Mouse (Mus musculus): ENCODE results near the gene Olfr1031. TPM values are rescaled to one million over a fixed set of nuclear protein-coding genes. Genes with fewer than 3 reads are reported as not detected.

The Olfr1031 gene
- polyA plus RNA-seq (2014; fragmentation: Illumina TruSeq; extraction: RNeasy Lipid Tissue Mini Kit (QIAGEN cat#74804); ENCODE audit: insufficient read depth, low read depth, low replicate concordance) = not detected

GRCm38 (mm10) chr2:85990004-85990403 is at the start of gene Olfr1031:
TSS of gene Olfr1031 (plus strand) at chr2:85990304.

GRCm38 (mm10) chr2:85950137-85950536 is 40.0 kb upstream of the Olfr1031 start, which contains the start of gene Olfr1028:
TSS of gene Olfr1028 (plus strand) at chr2:85950437.

GRCm38 (mm10) chr2:85973595-85973994 is 16.5 kb upstream of the Olfr1031 start, which contains the start of gene Olfr1029:
TSS of gene Olfr1029 (plus strand) at chr2:85973895.

GRCm38 (mm10) chr2:85978976-85979375 is 11.1 kb upstream of the Olfr1031 start, which contains the start of gene Olfr1030:
TSS of gene Olfr1030 (plus strand) at chr2:85979276.

GRCm38 (mm10) chr2:86005240-86005639 is 15.1 kb downstream of the Olfr1031 start, which contains the start of gene Olfr1032:
TSS of gene Olfr1032 (plus strand) at chr2:86005540.

GRCm38 (mm10) chr2:86020406-86020805 is 30.3 kb downstream of the Olfr1031 start, which contains the start of gene Olfr1033:
TSS of gene Olfr1033 (plus strand) at chr2:86020633.

Other genes with a start within 250 kb of the Olfr1031 start
- gene Olfr1012, start 227.5 kb upstream of the Olfr1031 start, polyA plus RNA-seq (2014; fragmentation: Illumina TruSeq; extraction: RNeasy Lipid Tissue Mini Kit (QIAGEN cat#74804); ENCODE audit: insufficient read depth, low read depth, low replicate concordance) = not detected
- not detected for gene Olfr1013, start 223.2 kb upstream of the Olfr1031 start, polyA plus RNA-seq (2014; fragmentation: Illumina TruSeq; extraction: RNeasy Lipid Tissue Mini Kit (QIAGEN cat#74804); ENCODE audit: insufficient read depth, low read depth, low replicate concordance)
- gene Olfr1014, start 217.6 kb upstream of the Olfr1031 start, polyA plus RNA-seq (2014; fragmentation: Illumina TruSeq; extraction: RNeasy Lipid Tissue Mini Kit (QIAGEN cat#74804); ENCODE audit: insufficient read depth, low read depth, low replicate concordance) = not detected
- not detected for gene Olfr1015, start 208.3 kb upstream of the Olfr1031 start, polyA plus RNA-seq (2014; fragmentation: Illumina TruSeq; extraction: RNeasy Lipid Tissue Mini Kit (QIAGEN cat#74804); ENCODE audit: insufficient read depth, low read depth, low replicate concordance)
- not detected for gene Olfr1016, start 187.8 kb upstream of the Olfr1031 start, polyA plus RNA-seq (2014; fragmentation: Illumina TruSeq; extraction: RNeasy Lipid Tissue Mini Kit (QIAGEN cat#74804); ENCODE audit: insufficient read depth, low read depth, low replicate concordance)
- gene Olfr1018, start 171.8 kb upstream of the Olfr1031 start, polyA plus RNA-seq (2014; fragmentation: Illumina TruSeq; extraction: RNeasy Lipid Tissue Mini Kit (QIAGEN cat#74804); ENCODE audit: insufficient read depth, low read depth, low replicate concordance) = not detected
- gene Olfr1019, start 144.8 kb upstream of the Olfr1031 start, polyA plus RNA-seq (2014; fragmentation: Illumina TruSeq; extraction: RNeasy Lipid Tissue Mini Kit (QIAGEN cat#74804); ENCODE audit: insufficient read depth, low read depth, low replicate concordance) = not detected
- gene Olfr1020, start 143.3 kb upstream of the Olfr1031 start, polyA plus RNA-seq (2014; fragmentation: Illumina TruSeq; extraction: RNeasy Lipid Tissue Mini Kit (QIAGEN cat#74804); ENCODE audit: insufficient read depth, low read depth, low replicate concordance) = not detected
- gene Olfr1022, start 121.7 kb upstream of the Olfr1031 start, polyA plus RNA-seq (2014; fragmentation: Illumina TruSeq; extraction: RNeasy Lipid Tissue Mini Kit (QIAGEN cat#74804); ENCODE audit: insufficient read depth, low read depth, low replicate concordance) = not detected
- not detected for gene Olfr1023, start 104.7 kb upstream of the Olfr1031 start, polyA plus RNA-seq (2014; fragmentation: Illumina TruSeq; extraction: RNeasy Lipid Tissue Mini Kit (QIAGEN cat#74804); ENCODE audit: insufficient read depth, low read depth, low replicate concordance)
- not detected for gene Olfr1024, start 85.3 kb upstream of the Olfr1031 start, polyA plus RNA-seq (2014; fragmentation: Illumina TruSeq; extraction: RNeasy Lipid Tissue Mini Kit (QIAGEN cat#74804); ENCODE audit: insufficient read depth, low read depth, low replicate concordance)
- not detected for gene Olfr1025-ps1, start 75.1 kb upstream of the Olfr1031 start, polyA plus RNA-seq (2014; fragmentation: Illumina TruSeq; extraction: RNeasy Lipid Tissue Mini Kit (QIAGEN cat#74804); ENCODE audit: insufficient read depth, low read depth, low replicate concordance)
- gene Olfr1026, start 68.7 kb upstream of the Olfr1031 start, polyA plus RNA-seq (2014; fragmentation: Illumina TruSeq; extraction: RNeasy Lipid Tissue Mini Kit (QIAGEN cat#74804); ENCODE audit: insufficient read depth, low read depth, low replicate concordance) = not detected
- gene Olfr1028, start 39.9 kb upstream of the Olfr1031 start, polyA plus RNA-seq (2014; fragmentation: Illumina TruSeq; extraction: RNeasy Lipid Tissue Mini Kit (QIAGEN cat#74804); ENCODE audit: insufficient read depth, low read depth, low replicate concordance) = not detected
- gene Olfr1029, start 16.4 kb upstream of the Olfr1031 start, polyA plus RNA-seq (2014; fragmentation: Illumina TruSeq; extraction: RNeasy Lipid Tissue Mini Kit (QIAGEN cat#74804); ENCODE audit: insufficient read depth, low read depth, low replicate concordance) = not detected
- gene Olfr1030, start 11.0 kb upstream of the Olfr1031 start, polyA plus RNA-seq (2014; fragmentation: Illumina TruSeq; extraction: RNeasy Lipid Tissue Mini Kit (QIAGEN cat#74804); ENCODE audit: insufficient read depth, low read depth, low replicate concordance) = not detected
- not detected for gene Olfr1032, start 15.2 kb downstream of the Olfr1031 start, polyA plus RNA-seq (2014; fragmentation: Illumina TruSeq; extraction: RNeasy Lipid Tissue Mini Kit (QIAGEN cat#74804); ENCODE audit: insufficient read depth, low read depth, low replicate concordance)
- 3.4 TPM for gene Olfr1033, start 30.3 kb downstream of the Olfr1031 start, polyA plus RNA-seq (2014; fragmentation: Illumina TruSeq; extraction: RNeasy Lipid Tissue Mini Kit (QIAGEN cat#74804); ENCODE audit: insufficient read depth, low read depth, low replicate concordance)
- gene Olfr1034, start 55.6 kb downstream of the Olfr1031 start, polyA plus RNA-seq (2014; fragmentation: Illumina TruSeq; extraction: RNeasy Lipid Tissue Mini Kit (QIAGEN cat#74804); ENCODE audit: insufficient read depth, low read depth, low replicate concordance) = 0.06 TPM
- not detected for gene Olfr1036, start 83.7 kb downstream of the Olfr1031 start, polyA plus RNA-seq (2014; fragmentation: Illumina TruSeq; extraction: RNeasy Lipid Tissue Mini Kit (QIAGEN cat#74804); ENCODE audit: insufficient read depth, low read depth, low replicate concordance)
- not detected for gene Olfr1037, start 97.1 kb downstream of the Olfr1031 start, polyA plus RNA-seq (2014; fragmentation: Illumina TruSeq; extraction: RNeasy Lipid Tissue Mini Kit (QIAGEN cat#74804); ENCODE audit: insufficient read depth, low read depth, low replicate concordance)
- not detected for gene Olfr1039, start 145.6 kb downstream of the Olfr1031 start, polyA plus RNA-seq (2014; fragmentation: Illumina TruSeq; extraction: RNeasy Lipid Tissue Mini Kit (QIAGEN cat#74804); ENCODE audit: insufficient read depth, low read depth, low replicate concordance)
- gene Olfr1040, start 156.4 kb downstream of the Olfr1031 start, polyA plus RNA-seq (2014; fragmentation: Illumina TruSeq; extraction: RNeasy Lipid Tissue Mini Kit (QIAGEN cat#74804); ENCODE audit: insufficient read depth, low read depth, low replicate concordance) = not detected
- not detected for gene Olfr1042, start 171.5 kb downstream of the Olfr1031 start, polyA plus RNA-seq (2014; fragmentation: Illumina TruSeq; extraction: RNeasy Lipid Tissue Mini Kit (QIAGEN cat#74804); ENCODE audit: insufficient read depth, low read depth, low replicate concordance)
- gene Olfr1043, start 177.2 kb downstream of the Olfr1031 start, polyA plus RNA-seq (2014; fragmentation: Illumina TruSeq; extraction: RNeasy Lipid Tissue Mini Kit (QIAGEN cat#74804); ENCODE audit: insufficient read depth, low read depth, low replicate concordance) = not detected
- not detected for gene Olfr1044, start 187.5 kb downstream of the Olfr1031 start, polyA plus RNA-seq (2014; fragmentation: Illumina TruSeq; extraction: RNeasy Lipid Tissue Mini Kit (QIAGEN cat#74804); ENCODE audit: insufficient read depth, low read depth, low replicate concordance)
- not detected for gene Olfr52, start 195.4 kb downstream of the Olfr1031 start, polyA plus RNA-seq (2014; fragmentation: Illumina TruSeq; extraction: RNeasy Lipid Tissue Mini Kit (QIAGEN cat#74804); ENCODE audit: insufficient read depth, low read depth, low replicate concordance)
- not detected for gene Olfr1045, start 212.7 kb downstream of the Olfr1031 start, polyA plus RNA-seq (2014; fragmentation: Illumina TruSeq; extraction: RNeasy Lipid Tissue Mini Kit (QIAGEN cat#74804); ENCODE audit: insufficient read depth, low read depth, low replicate concordance)
- not detected for gene Olfr1046, start 229.0 kb downstream of the Olfr1031 start, polyA plus RNA-seq (2014; fragmentation: Illumina TruSeq; extraction: RNeasy Lipid Tissue Mini Kit (QIAGEN cat#74804); ENCODE audit: insufficient read depth, low read depth, low replicate concordance)
- not detected for gene Olfr1047, start 241.1 kb downstream of the Olfr1031 start, polyA plus RNA-seq (2014; fragmentation: Illumina TruSeq; extraction: RNeasy Lipid Tissue Mini Kit (QIAGEN cat#74804); ENCODE audit: insufficient read depth, low read depth, low replicate concordance)
- gene Olfr1048, start 250.0 kb downstream of the Olfr1031 start, polyA plus RNA-seq (2014; fragmentation: Illumina TruSeq; extraction: RNeasy Lipid Tissue Mini Kit (QIAGEN cat#74804); ENCODE audit: insufficient read depth, low read depth, low replicate concordance) = not detected

Measured in lung, adult 10 weeks (tissue).